Mouse (Mus musculus) adrenal gland, adult 10 weeks (tissue): ENCODE measurements around the gene C3ar1. TPM values are rescaled to one million over a fixed set of nuclear protein-coding genes. Genes with fewer than 3 reads are reported as not detected.

Experiments
- polyA plus RNA-seq: library from polyadenylated mRNA; stranded (reverse); fragments of 350-450 nt; fragmentation: Illumina TruSeq; extraction: RNeasy Lipid Tissue Mini Kit (QIAGEN cat#74804); gene quantifications from one replicate; pipeline ENCODE4 v1.2.3, GENCODE M21; 2014; ENCODE audit warnings: low read depth, low replicate concordance

The C3ar1 gene
- polyA plus RNA-seq, result 7.2 TPM

GRCm38 (mm10) chr6:122855955-122856354, at the start of gene C3ar1:
Gene C3ar1, minus strand, starts transcription at chr6:122856161.

GRCm38 (mm10) chr6:122873871-122874719, 18.1 kb upstream of the C3ar1 start, which contains the start of gene Necap1:
Gene Necap1, plus strand, starts transcription at chr6:122874474.

GRCm38 (mm10) chr6:122819306-122820070, 36.5 kb downstream of the C3ar1 start, which contains the start of gene Foxj2:
Gene Foxj2, plus strand, starts transcription at chr6:122819914.

GRCm38 (mm10) chr6:122801301-122801800, 54.6 kb downstream of the C3ar1 start, which contains the start of gene Slc2a3:
Gene Slc2a3, minus strand, starts transcription at chr6:122801640.

Other genes starting within 250 kb of the C3ar1 start
- gene Gdf3, start 246.1 kb downstream of the C3ar1 start, polyA plus RNA-seq, result 0.35 TPM
- not detected for gene Dppa3, start 229.8 kb downstream of the C3ar1 start, polyA plus RNA-seq
- not detected for gene Nanog, start 148.7 kb downstream of the C3ar1 start, polyA plus RNA-seq
- gene Slc2a3, start 54.5 kb downstream of the C3ar1 start, polyA plus RNA-seq, result 5.4 TPM
- gene Foxj2, start 36.2 kb downstream of the C3ar1 start, polyA plus RNA-seq, result 14.1 TPM
- 80.0 TPM for gene Necap1, start 18.3 kb upstream of the C3ar1 start, polyA plus RNA-seq
- gene Clec4a1, start 65.7 kb upstream of the C3ar1 start, polyA plus RNA-seq, result 6.7 TPM
- 13.5 TPM for gene Clec4a3, start 96.4 kb upstream of the C3ar1 start, polyA plus RNA-seq
- not detected for gene Clec4a4, start 134.2 kb upstream of the C3ar1 start, polyA plus RNA-seq
- gene Clec4b1, start 193.8 kb upstream of the C3ar1 start, polyA plus RNA-seq, result 1.6 TPM